Mouse (Mus musculus): ENCODE data around the gene Gys1. TPM values are rescaled to one million over a fixed set of nuclear protein-coding genes. Genes with fewer than 3 reads are reported as not detected.
A peak's percentile ranks its signal among the peaks of the same experiment; 100 is the strongest.

The Gys1 gene
- polyA plus RNA-seq, 1 experiment: 12.4 TPM

DNA sequence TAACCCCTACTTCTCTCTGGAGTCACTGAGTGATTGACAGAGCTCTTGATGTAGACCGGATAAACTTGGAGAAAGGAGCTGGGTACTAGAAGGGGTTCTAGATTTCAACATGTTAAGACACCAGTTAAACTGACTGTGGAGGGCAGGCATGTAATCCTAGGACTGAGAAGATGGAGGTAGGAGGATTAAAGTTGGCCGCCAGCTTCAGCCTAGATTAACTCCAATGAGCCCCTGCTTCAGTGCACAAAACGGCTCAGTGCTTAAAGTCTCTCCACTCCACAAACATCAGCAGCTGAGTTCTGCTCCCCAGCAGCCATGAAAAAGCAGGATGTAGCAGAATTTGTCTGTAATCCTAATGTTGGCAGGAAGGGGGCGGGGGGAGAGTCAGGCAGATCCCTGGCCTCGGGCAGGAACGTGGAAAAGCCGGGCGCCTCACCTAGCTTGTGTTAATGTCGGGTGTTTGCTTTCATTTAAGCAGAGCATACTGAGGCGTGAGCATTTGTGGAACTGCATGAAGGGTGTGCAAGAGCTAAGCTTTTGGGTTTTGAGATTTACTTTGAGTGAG lies 33.0 kb upstream of the Gys1 start:
- DNase-seq (ENCODE audit: low read depth in 1 of 2, low spot score in 2 of 2): no peak
- 84% methylated on average over 10 of the region's 10 CpGs for WGBS
- TF ChIP-seq POLR2A (IDR thresholded peaks at IDR 0.05; ENCODE audit: low read depth, low read length) (no peak), CTCF (IDR thresholded peaks at IDR 0.05; ENCODE audit: extremely low read depth, insufficient read depth, insufficient read length, insufficient replicate concordance) (no peak)

DNA sequence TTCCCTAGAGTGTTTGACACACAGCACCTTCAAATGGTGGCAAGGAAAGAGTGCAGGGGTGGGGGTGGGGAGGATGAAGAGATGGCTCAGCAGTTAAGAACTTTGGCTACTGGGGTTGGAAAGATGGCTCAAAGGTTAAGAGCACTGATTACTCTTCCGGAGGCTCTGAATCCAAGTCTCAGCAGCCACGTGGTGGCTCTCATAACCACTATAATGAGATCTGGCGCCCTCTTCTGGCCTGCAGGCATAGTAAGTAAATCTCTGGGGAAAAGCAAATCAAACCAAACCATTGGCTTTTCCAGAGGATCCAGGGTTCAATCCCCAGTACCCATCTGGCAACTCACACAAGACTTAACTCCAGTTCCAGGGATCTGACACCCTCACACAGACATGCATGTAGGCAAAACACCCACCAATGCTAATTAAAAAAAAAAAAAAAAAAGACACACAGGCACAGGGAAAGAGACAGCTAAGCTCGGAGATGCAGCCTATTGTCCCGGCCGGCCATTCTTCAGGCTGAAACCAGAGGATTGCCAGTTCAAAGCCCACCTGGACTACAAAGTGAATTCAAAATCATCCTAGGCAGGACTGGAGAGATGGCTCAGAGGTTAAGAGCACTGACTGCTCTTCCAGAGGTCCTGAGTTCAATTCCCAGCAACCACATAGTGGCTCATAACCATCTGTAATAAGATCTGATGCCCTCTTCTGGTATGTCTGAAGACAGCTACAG lies 30.9 kb upstream of the Gys1 start:
- no peaks in the 10 kb centered on the region for H3K36me3 ChIP-seq (ENCODE audit: control insufficient read depth, insufficient read depth, low read length)
- 38% methylated on average over 6 of the region's 6 CpGs for WGBS
- H3K4me3 ChIP-seq (ENCODE audit: extremely low read depth, insufficient read depth, insufficient read length): no peak overlapping the region
- peak; percentile 59 to 60 for DNase-seq (ENCODE audit: low read depth in 1 of 2, low spot score in 2 of 2)
- H3K4me1 ChIP-seq (ENCODE audit: control insufficient read depth, insufficient read depth, insufficient read length): peaks cover 5% of the 10 kb centered on the region; the same call in 1 of the 2 replicates
- no peak overlapping the region for H3K27ac ChIP-seq (ENCODE audit: insufficient read depth, low read length)
- TF ChIP-seq CTCF (IDR thresholded peaks at IDR 0.05; ENCODE audit: extremely low read depth, insufficient read depth, insufficient read length, insufficient replicate concordance): peak; percentile 36; the same call in 1 of the 2 replicates
- no peak for TF ChIP-seq POLR2A (IDR thresholded peaks at IDR 0.05; ENCODE audit: low read depth, low read length)
- H3K27me3 ChIP-seq (ENCODE audit: control insufficient read depth, insufficient read depth, low read length): peaks cover 12% of the 10 kb centered on the region

More for the DNA sequence above, 33.0 kb upstream of the Gys1 start:
- peaks cover 9% of the 10 kb centered on the region for H3K27me3 ChIP-seq (ENCODE audit: control insufficient read depth, insufficient read depth, low read length)
- peaks cover 5% of the 10 kb centered on the region; the same call in 1 of the 2 replicates for H3K4me1 ChIP-seq (ENCODE audit: control insufficient read depth, insufficient read depth, insufficient read length)
- H3K4me3 ChIP-seq (ENCODE audit: extremely low read depth, insufficient read depth, insufficient read length): no peak overlapping the region
- H3K27ac ChIP-seq (ENCODE audit: insufficient read depth, low read length): no peak overlapping the region
- no peaks in the 10 kb centered on the region for H3K36me3 ChIP-seq (ENCODE audit: control insufficient read depth, insufficient read depth, low read length)

DNA sequence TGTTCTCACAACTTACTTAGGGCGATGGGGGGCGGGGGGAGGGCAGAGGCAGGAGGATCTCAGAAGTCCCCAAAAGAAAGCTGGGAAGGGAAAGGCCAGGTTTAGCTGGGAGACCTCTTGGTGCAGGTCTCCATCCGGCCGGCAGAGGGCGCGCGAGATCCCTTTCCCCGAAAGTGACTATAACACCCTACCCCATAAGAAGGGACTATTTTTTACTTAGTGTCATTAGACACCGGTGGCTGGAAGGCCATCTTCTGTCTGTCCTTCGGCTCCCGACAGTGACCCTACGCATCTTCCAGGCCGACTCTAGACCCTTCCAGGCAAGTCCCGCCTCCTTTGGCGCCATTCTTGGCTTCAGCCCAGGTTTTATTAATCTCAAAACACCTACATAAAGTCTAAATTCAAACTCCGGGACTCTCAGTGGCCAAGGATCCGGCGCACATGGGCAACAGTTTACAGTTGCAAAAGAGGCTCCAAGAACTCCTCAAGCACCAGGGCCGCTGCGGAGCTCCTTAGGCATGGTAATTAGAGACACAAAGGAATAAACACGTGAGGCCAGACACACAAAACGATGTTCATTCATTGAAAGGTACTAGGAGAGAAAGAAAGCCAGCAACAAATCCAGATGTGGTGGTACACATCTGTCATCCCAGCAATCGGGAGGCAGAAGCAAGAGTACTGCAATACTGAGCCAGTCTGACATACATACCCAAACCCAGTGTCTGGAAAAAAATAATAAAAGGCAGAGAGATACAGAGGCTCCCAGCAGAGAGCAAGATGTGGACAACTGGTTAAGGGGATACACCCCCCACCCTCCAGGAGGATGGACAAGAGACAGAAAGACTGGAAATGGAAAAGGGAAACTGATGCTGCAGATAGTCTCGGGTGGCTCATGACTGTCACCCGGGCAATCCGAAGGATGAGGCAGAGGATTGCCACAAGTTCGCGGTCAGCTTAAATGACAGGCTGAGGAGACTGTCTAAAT lies 29.3 kb upstream of the Gys1 start, which contains the start of gene Kcna7:
TSS of gene Kcna7 (plus strand) at position 563 of the 985 bp plus-strand sequence.
- H3K27me3 ChIP-seq (ENCODE audit: control insufficient read depth, insufficient read depth, low read length): peaks cover 12% of the 10 kb centered on the region
- WGBS: 11% methylated on average over 28 of the region's 28 CpGs
- no peak within 1 kb of the TSS; the same call in 1 of the 2 replicates for H3K4me3 ChIP-seq (ENCODE audit: extremely low read depth, insufficient read depth, insufficient read length)
- H3K36me3 ChIP-seq (ENCODE audit: control insufficient read depth, insufficient read depth, low read length): no peaks in the 10 kb centered on the region
- H3K27ac ChIP-seq (ENCODE audit: insufficient read depth, low read length): no peak within 1 kb of the TSS
- H3K4me1 ChIP-seq (ENCODE audit: control insufficient read depth, insufficient read depth, insufficient read length): peaks cover 5% of the 10 kb centered on the region; the same call in 1 of the 2 replicates
- peak; percentile 22 to 75 for DNase-seq (ENCODE audit: low read depth in 1 of 2, low spot score in 2 of 2)
- TF ChIP-seq CTCF (IDR thresholded peaks at IDR 0.05; ENCODE audit: extremely low read depth, insufficient read depth, insufficient read length, insufficient replicate concordance): peak; percentile 96
- no peak for TF ChIP-seq POLR2A (IDR thresholded peaks at IDR 0.05; ENCODE audit: low read depth, low read length)

- H3K27ac ChIP-seq (ENCODE audit: insufficient read depth, low read length): no peak overlapping the region
- DNase-seq (ENCODE audit: low read depth in 1 of 2, low spot score in 2 of 2): no peak
- H3K36me3 ChIP-seq (ENCODE audit: control insufficient read depth, insufficient read depth, low read length): no peaks in the 10 kb centered on the region
- H3K4me1 ChIP-seq (ENCODE audit: control insufficient read depth, insufficient read depth, insufficient read length): peaks cover 5% of the 10 kb centered on the region; the same call in 1 of the 2 replicates
- peaks cover 12% of the 10 kb centered on the region for H3K27me3 ChIP-seq (ENCODE audit: control insufficient read depth, insufficient read depth, low read length)
- no peak for TF ChIP-seq POLR2A (IDR thresholded peaks at IDR 0.05; ENCODE audit: low read depth, low read length)
- no peak for TF ChIP-seq CTCF (IDR thresholded peaks at IDR 0.05; ENCODE audit: extremely low read depth, insufficient read depth, insufficient read length, insufficient replicate concordance)
- 2% methylated on average over 113 of the region's 114 CpGs for WGBS
- H3K4me3 ChIP-seq (ENCODE audit: extremely low read depth, insufficient read depth, insufficient read length): peak overlapping the region; percentile 16; the same call in 1 of the 2 replicates
Observed at GRCm38 (mm10) chr7:45406157-45407156, 28.2 kb upstream of the Gys1 start.

GRCm38 (mm10) chr7:45407836-45408235 lies 26.8 kb upstream of the Gys1 start:
- Histone ChIP-seq H3K4me1 (ENCODE audit: control insufficient read depth, insufficient read depth, insufficient read length) (peaks cover 5% of the 10 kb centered on the region; the same call in 1 of the 2 replicates), H3K36me3 (ENCODE audit: control insufficient read depth, insufficient read depth, low read length) (no peaks in the 10 kb centered on the region), H3K4me3 (ENCODE audit: extremely low read depth, insufficient read depth, insufficient read length) (no peak overlapping the region), H3K27ac (ENCODE audit: insufficient read depth, low read length) (no peak overlapping the region), H3K27me3 (ENCODE audit: control insufficient read depth, insufficient read depth, low read length) (peaks cover 12% of the 10 kb centered on the region)
- DNase-seq (ENCODE audit: low read depth in 1 of 2, low spot score in 2 of 2): no peak
- 78% methylated on average over 10 of the region's 10 CpGs for WGBS
- TF ChIP-seq POLR2A (IDR thresholded peaks at IDR 0.05; ENCODE audit: low read depth, low read length) (no peak), CTCF (IDR thresholded peaks at IDR 0.05; ENCODE audit: extremely low read depth, insufficient read depth, insufficient read length, insufficient replicate concordance) (no peak)
